Mouse (Mus musculus) spleen, embryonic (tissue): ENCODE results near the gene Rfesd.

ENCODE experiments used
- CTCF ChIA-PET: fragments of 350-600 bp; sonication (Branson Sonifier 250); formaldehyde crosslinking; loops from one replicate; lab custom pipeline; 2022; lab: Charles Lee

Rfesd gene

DNA sequence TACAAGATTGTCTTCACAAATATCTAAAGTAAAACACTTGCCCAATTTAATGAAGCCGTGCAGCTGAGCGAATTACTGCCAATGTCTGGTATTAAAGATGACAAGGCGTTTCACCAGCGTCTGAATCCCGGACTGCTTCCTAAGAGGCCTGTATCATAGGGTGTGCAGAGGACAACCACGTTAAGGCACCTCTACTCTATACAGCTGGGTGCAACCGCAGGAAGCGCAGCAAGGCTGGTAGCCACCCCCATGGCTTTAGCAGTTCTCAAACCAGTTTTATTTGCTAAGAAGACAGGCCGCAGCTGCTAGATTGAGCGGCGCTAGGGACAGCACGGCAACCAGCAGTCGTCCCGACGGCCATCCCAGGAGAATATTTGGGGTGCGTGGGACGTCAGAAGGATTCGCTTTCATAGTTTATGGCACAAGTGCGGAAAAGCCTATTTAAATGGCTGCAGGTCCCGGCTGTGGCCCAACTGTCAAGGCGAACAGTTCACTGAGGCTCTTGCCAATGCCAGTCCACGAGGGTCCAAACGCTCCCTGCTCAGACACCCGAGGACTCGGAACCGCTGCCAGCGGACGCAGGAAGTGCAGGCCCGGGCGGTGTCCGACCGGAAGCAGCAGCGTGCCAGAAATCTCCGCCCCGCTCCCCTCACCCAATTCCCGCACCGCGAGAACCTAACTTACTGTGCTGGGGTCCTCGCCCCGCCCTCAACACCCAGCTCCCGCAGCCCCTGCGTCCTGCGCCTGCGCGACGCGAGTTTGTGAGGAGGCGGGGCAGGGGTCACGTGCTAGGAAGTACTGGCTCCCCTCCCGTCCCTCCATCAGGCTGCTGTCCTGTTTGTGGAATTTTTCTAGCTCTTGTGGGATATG is at the start of gene Rfesd:
Rfesd (minus strand) TSS at position 746 of the 870 bp plus-strand sequence.
- CTCF ChIA-PET = interaction anchor here (0.6 kb wide), 1 partner anchor 1370 kb away, joined by 3 read pairs; no protein-coding TSS in a partner anchor

GRCm38 (mm10) chr13:76064363-76064945 is 45.9 kb upstream of the Rfesd start:
- CTCF ChIA-PET = no interaction called here

DNA sequence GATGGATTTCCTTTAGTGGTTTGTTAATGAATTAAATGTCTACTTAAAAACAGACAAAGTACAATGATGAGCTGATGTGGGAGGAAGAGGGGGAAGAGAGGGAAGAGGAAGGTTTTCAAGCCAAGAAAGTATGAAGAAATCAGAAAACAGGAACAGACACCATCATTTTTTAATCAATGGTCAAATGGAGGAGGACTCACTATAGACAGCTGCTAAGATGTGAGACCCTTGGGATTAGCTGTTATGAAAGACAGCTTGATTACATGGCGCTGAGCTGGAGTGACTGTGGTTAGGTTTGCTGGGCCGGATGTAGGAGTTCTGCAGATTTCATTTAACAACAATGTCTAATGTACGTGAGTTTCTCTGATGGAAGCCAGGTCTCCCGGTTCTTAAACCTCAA is 45.0 kb upstream of the Rfesd start:
- CTCF ChIA-PET = no interaction called here

GRCm38 (mm10) chr13:76062569-76062968 is 44.0 kb upstream of the Rfesd start:
- CTCF ChIA-PET = no interaction called here

DNA sequence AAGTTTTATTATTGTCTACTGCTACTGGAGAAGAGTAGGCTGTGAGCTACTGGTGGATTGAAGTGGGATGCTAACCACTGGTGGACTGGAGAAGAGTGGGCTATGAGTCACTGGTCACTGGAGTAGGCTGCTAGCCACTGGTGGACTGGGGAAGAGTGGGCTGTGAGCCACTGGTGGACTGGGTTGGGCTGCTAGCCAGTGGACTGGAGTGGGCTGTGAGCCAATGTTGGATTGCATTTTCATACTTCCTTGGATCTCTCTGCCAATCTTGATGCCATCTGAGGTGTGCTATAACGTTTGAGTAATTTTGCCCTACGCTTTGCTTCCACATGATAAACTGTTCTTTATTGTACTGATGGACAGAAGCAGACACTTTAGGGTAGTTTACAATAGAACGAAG is 43.6 kb upstream of the Rfesd start:
- CTCF ChIA-PET = no interaction called here

- CTCF ChIA-PET = no interaction called here
Measured at GRCm38 (mm10) chr13:76059591-76059990, 41.1 kb upstream of the Rfesd start.

GRCm38 (mm10) chr13:76057267-76058069 is 38.9 kb upstream of the Rfesd start:
- CTCF ChIA-PET = interaction anchor here (0.7 kb wide), 1 partner anchor 11 kb away, joined by 4 read pairs; no protein-coding TSS in a partner anchor

GRCm38 (mm10) chr13:76056896-76057266 is 38.4 kb upstream of the Rfesd start, which contains the start of gene Gpr150:
Gene Gpr150, minus strand, starts transcription at chr13:76056996.
- CTCF ChIA-PET = no interaction called here

GRCm38 (mm10) chr13:76056261-76056724 is 37.8 kb upstream of the Rfesd start:
- CTCF ChIA-PET = interaction anchor here (0.6 kb wide), 1 partner anchor 64 kb away, joined by 3 read pairs; no protein-coding TSS in a partner anchor

GRCm38 (mm10) chr13:76055391-76056232 is 37.1 kb upstream of the Rfesd start:
- CTCF ChIA-PET = interaction anchor here (0.6 kb wide), 1 partner anchor 63 kb away, joined by 3 read pairs; no protein-coding TSS in a partner anchor

GRCm38 (mm10) chr13:76044971-76045370 is 26.5 kb upstream of the Rfesd start:
- CTCF ChIA-PET = no interaction called here

DNA sequence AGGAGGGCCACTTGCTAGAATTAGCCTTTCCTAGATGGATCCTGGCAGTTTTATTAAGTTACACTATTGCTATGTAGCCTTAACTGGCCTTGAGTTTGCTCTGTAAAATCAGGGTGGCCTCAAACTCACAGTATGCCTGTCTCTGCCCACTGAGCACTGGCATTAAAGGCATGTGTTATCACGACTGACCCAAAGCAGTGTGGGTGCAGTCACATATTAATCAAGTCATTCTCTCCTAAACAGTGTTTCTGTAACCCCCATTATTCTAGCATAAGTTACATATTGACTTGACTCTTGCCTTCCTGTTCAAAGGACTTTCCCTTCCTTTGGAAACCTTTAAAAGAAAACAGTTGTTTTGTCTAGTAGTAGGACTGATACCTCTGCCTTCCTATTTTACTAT is 23.9 kb upstream of the Rfesd start:
- CTCF ChIA-PET = no interaction called here

DNA sequence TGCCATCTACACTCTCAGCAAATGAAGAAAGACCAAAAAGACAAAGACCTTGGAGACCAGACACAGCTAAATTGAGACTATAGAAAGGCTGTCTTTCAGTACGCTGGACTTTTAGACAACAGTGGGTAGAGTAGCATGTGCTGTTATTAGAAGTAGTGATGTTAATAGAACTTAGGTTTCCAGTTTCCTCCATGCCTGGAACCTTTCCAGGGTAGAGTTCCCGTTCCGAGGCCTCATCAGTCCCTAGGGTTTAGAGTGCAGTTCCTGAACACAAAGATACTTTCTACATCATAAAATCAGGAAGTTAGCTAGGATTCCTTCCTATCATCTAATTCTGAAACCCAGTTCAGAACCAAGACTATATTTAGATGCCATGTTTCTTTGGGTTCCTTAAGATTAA is 6.1 kb upstream of the Rfesd start:
- CTCF ChIA-PET = interaction anchor here (0.6 kb wide), 1 partner anchor 43 kb away, joined by 11 read pairs; no protein-coding TSS in a partner anchor

DNA sequence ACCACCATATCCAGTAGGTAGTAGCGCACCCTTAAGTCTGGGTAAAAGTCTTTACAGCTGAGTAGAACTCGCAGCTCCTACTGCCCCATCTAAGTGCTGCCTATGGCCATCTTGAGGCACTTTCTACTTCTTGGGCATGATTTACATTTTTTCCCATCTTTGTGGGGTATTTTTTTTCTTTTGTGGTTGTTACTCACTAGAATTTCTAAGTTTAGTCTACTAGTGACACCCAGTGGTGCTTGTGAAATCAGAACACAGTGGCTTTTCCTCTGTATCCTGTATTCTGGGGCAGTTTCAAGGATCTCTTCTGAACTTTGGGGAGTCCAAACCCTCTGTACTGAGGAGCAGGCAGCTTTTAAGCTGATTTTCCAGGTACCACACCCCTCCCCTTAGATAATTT is 3.3 kb upstream of the Rfesd start:
- CTCF ChIA-PET = interaction anchor here (0.9 kb wide), 1 partner anchor 39 kb away, joined by 3 read pairs; no protein-coding TSS in a partner anchor

DNA sequence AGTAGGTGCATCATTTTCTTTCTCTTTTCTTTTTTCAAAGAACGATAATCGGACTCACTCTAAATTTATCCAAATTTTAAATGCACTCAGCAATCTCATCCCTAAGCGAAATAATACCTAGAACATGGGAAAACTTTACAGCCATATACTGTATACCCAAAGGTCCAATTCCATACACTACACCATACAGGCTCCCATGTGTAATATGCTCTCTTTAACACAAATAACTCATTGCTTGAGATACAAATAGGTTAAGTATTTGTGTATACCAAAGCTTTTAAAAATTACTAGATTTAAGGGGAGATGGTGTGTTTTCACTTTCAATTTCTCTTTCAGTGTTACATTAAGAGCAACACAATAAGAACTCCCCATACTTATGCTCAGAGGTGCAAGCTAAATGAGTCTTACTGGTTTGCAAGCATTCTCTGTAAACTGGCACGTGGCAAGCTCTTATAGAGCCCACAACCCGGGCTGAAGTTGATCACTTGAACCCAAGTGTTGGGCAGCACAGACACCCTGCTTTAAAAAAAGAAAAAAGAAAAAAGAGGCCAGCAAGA is 403 bp upstream of the Rfesd start:
- CTCF ChIA-PET = interaction anchor here (0.6 kb wide), 1 partner anchor 1559 kb away, joined by 3 read pairs; no protein-coding TSS in a partner anchor

GRCm38 (mm10) chr13:76017465-76017864 is 1.1 kb downstream of the Rfesd start:
- CTCF ChIA-PET = interaction anchor here (0.6 kb wide), 1 partner anchor 1369 kb away, joined by 3 read pairs; no protein-coding TSS in a partner anchor

GRCm38 (mm10) chr13:76014511-76014910 is 4.0 kb downstream of the Rfesd start:
- CTCF ChIA-PET = no interaction called here

- CTCF ChIA-PET = no interaction called here
Measured at GRCm38 (mm10) chr13:76003272-76003671, 15.2 kb downstream of the Rfesd start.

DNA sequence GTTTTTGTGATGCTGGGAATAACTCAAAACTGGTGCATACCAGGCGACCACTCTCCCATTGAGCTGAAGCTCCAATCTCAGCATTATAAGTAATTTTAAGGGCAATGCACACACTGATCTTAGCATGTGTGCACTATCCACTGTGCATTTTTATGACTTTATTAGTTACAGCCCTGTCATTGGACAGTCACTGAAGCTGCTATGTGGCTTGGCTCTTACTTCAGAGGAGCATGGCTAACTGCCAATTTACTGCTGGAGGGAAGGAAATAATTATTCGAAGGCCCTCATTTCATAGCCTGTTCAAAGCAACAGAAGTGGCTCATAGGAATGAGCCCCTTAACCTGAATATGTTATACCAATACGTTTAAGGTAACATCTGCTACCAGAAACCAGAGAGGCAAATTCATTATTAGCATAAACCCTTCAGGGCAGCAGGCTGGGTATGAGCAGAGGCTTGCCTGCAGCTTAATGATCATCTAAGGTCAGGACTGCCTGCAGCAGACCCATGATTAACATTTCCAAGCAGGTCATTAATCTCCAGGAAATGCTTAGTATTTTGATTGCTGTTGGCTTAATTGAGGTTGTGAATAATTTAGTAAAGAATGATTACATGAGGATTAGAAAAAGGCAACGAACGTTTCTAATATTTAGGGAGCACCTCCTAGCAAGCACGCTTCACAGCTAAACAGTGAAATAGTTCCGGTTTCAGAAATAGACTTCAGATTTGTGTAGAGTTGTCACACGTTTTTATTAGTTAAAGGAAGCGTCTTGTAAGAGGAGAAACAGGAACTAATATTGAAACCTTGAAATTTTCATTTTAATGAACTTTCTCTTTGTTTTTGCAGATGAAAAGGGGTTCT is 26.1 kb downstream of the Rfesd start:
- CTCF ChIA-PET = interaction anchor here (0.6 to 0.8 kb wide), 2 partner anchors 64 to 366 kb away, joined by 3 read pairs; no protein-coding TSS in a partner anchor
